Mouse (Mus musculus): ENCODE measurements at regions not wholly inside any gene's neighbourhood (a gene's known extent, or its start where the extent isn't known, plus 50 kb on each side); places are given as distances from the start of the nearest gene placed in this dataset.
"Not testable (repeated sequence)": the region's sequence is repeated elsewhere in the genome, so short reads cannot be mapped to it uniquely, and the experiment has no call there.

DNA sequence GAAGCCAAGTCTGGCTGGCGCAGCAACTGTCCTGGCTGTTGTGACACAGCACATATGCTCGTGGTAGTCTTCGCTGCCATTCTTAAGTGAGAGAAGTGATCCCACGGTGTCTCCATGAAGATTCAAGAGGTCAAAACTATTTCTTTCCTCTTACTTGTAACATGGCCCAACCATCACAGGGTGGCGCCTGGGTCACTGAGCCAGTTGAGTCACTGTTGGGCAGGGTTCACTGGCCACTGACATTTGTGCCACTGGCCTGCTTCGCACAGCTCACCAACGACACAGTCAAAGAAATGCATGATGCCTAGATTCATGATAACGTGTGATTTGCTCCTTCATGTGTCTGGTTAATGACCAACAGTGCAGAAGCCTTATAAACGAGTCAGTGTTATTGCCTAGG, 179.9 kb downstream of the Cdca7 start:
- Histone ChIP-seq H3K27me3 (no peaks in the 10 kb centered on the region), H3K27ac (replicated peaks) (no peak overlapping the region), H3K9me3 (no peaks in the 10 kb centered on the region), H3K36me3 (no peaks in the 10 kb centered on the region), H3K4me1 (replicated peaks) (no peaks in the 10 kb centered on the region), H3K4me3 (no peak overlapping the region), H3K9ac (no peak overlapping the region), H3K4me2 (no peak overlapping the region)
- WGBS, result 77% methylated on average over 9 of the region's 9 CpGs
- no peak for ATAC-seq (ENCODE audit: low FRiP score, low read depth)

DNA sequence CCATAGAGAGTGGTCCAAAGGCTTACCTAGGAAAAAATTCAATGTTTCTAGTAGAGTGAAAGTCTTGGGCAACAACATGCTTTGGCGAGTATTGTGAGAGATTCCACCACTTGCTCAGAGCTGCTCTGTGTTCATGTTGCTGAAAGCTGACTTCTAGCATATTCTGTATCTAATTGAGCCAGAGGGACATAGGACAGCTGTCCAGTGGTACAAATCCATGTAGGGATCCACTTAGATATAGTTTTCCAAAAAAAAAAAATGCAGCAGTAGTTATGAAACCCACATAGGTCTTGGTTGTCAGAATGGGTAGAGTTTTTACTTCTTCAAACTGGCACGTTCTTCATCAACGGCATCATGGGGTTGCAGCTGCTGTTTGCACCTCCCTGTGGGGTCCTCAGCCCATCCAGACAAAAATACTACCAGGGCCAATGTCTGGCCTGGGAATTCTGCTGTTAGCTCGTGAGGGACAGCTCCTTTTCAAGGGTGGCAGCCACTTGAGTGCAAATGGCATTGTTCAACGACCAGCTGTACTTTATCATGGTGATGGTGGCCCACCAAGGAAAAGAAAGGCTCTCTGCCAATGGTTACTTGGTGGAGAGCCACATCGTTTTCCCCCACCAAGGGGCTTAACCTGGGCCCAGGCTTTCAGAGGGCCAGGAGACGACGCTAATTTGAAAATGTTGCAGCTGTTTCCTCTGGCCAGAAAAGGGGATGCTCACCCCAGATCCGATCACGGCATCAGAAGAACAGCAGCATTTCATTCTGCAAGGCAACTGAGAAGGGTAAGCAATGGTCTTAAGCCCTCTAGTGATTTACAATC, 181.4 kb downstream of the Cdca7 start:
- no peaks in the 10 kb centered on the region for H3K9me3 ChIP-seq
- H3K4me3 ChIP-seq, result no peak overlapping the region
- no peaks in the 10 kb centered on the region for H3K4me1 ChIP-seq (replicated peaks)
- H3K27me3 ChIP-seq, result no peaks in the 10 kb centered on the region
- 59% methylated on average over 10 of the region's 10 CpGs for WGBS
- H3K27ac ChIP-seq (replicated peaks), result no peak overlapping the region
- H3K36me3 ChIP-seq, result no peaks in the 10 kb centered on the region
- ATAC-seq (ENCODE audit: low FRiP score, low read depth), result no peak
- H3K4me2 ChIP-seq, result no peak overlapping the region
- no peak overlapping the region for H3K9ac ChIP-seq

DNA sequence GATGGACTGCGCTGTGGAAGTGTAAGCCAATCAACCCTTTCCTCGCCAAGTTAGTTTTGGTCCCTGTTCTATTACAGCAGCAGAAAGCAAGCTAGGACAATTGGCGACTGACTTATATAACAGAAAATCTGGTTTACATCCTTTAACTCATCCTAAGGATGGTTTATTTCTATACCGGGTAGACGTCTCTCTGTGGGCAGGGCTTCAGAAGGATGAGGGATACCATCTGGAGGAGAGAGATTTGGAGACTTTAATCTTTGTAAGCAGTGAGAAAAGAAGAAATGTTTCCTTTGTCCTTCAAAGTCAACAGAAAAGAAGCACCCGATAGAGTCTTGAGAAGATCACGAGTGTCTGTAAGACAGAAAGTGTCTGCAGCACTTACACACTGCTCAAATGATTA, 186.4 kb downstream of the Cdca7 start:
- H3K27ac ChIP-seq (replicated peaks), result no peak overlapping the region
- ATAC-seq (ENCODE audit: low FRiP score, low read depth), result no peak
- H3K36me3 ChIP-seq, result no peaks in the 10 kb centered on the region
- WGBS, result 92% methylated on average over 7 of the region's 7 CpGs
- H3K9ac ChIP-seq, result no peak overlapping the region
- H3K27me3 ChIP-seq, result no peaks in the 10 kb centered on the region
- H3K4me1 ChIP-seq (replicated peaks), result no peaks in the 10 kb centered on the region
- H3K9me3 ChIP-seq, result no peaks in the 10 kb centered on the region
- no peak overlapping the region for H3K4me3 ChIP-seq
- no peak overlapping the region for H3K4me2 ChIP-seq

DNA sequence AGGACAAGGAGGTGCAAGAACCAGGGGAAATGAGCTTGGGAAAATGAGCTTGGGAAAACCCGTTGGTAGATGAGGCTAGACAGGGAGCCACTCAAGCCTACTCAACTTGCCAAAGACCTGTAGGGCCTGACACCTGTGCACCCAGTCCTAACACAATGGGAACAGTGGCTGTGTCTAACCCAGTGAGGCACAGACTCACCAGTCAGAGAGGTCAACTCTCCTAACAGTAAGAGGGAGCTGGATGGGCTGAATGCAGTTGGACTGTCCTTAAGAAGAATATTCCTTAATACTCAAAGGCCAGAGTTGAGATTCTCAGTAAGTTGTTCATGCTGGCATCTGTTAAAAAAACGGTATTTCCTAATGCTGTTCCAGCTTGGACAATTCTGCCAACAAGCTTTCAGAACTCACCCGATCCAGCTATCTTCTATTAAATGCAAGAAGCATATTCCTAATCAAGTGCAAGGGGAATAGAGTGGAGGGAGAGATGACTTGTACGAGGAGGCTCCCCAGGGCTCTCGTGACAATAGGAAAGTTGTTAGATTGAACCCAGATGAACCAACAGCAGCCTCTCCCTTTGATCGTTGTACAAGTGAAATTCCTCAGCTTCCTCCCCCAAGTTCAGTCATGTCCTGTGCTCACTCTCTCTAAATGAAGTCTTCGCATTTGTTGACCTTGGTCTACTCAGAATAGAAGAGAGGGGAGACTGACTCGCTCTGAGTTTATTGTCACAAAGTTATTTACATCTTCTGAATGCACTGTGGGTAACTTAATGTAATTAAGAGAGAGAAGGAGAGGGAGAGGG, 187.2 kb downstream of the Cdca7 start:
- Histone ChIP-seq H3K9ac (no peak overlapping the region), H3K4me2 (no peak overlapping the region), H3K27ac (replicated peaks) (no peak overlapping the region), H3K36me3 (no peaks in the 10 kb centered on the region), H3K27me3 (no peaks in the 10 kb centered on the region), H3K9me3 (no peaks in the 10 kb centered on the region), H3K4me1 (replicated peaks) (no peaks in the 10 kb centered on the region), H3K4me3 (no peak overlapping the region)
- 69% methylated on average over 8 of the region's 8 CpGs for WGBS
- ATAC-seq (ENCODE audit: low FRiP score, low read depth), result no peak

DNA sequence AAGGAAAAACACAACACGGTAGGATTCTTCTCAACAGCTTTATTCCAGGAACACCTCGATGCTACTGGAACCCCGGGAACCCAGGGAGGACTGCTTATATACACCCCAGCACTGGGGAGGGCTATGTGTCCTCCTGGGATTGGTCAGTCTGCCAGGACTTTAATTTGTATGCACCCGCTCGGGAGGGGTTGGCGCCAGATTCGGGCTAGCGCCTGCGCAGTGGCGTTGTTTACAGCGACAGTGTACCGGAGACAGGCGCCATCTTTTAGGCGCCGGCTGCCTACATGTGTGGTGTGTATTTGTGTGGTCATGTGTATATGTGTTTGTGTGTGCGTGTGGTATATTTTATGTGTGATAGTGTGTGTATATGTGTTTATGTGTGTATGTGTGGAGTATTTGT, 191.4 kb downstream of the Cdca7 start:
- ATAC-seq (ENCODE audit: low FRiP score, low read depth); H3K4me1 ChIP-seq (replicated peaks); H3K4me2 ChIP-seq; H3K27ac ChIP-seq (replicated peaks); H3K9me3 ChIP-seq; H3K27me3 ChIP-seq; H3K4me3 ChIP-seq; H3K9ac ChIP-seq; H3K36me3 ChIP-seq: not testable (repeated sequence)
- 97% methylated on average over 16 of the region's 16 CpGs for WGBS

DNA sequence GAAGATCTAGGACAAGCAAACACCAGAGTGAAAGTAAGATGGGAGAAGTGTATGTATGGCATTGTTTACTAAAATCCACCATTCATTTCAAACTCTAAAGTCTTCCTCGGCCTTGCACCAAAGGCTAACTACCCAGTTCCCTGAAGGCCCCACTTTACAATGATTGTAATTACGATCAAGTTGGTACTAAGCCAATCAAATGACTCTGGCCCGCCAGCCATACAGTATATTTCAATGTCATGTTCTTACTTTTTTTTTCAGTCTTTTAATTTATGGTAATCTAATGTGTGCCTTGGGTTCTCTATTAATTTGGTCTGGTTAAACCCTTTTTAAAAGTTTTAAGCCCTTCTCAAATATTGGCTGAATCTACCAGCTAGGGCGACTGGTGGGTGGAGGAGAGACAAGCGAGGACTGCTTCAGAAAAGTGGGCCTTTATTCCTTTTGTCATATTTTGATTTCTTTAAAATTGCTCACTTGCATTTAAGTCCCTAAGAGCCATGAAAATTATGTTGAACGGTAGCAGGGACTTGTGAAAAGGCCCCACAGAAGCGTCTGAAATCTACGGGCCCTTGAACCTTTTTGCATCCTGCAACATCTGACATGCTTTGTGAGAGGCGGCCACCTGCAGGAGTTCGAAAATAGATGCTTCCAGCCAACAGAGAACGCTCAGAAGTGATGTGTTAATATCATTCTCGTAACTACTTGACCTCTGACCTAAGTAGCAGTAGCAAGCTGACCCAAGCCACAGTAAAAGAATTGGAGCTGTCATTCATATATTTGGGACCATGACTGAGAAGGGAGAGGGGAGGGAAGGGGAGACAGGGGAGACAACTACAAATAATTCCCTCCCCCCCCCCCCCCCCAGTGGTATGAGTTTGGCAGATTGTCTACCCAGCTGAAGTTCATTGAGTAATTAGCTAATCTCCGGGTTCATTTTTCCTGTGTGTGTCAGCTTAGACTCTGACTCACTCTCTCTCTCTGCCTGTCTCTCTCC, 197.2 kb downstream of the Cdca7 start:
- H3K4me1 ChIP-seq (replicated peaks), result peaks cover 4% of the 10 kb centered on the region; the same call in 1 of the 2 replicates
- H3K36me3 ChIP-seq, result no peaks in the 10 kb centered on the region
- 24% methylated on average over 13 of the region's 13 CpGs for WGBS
- no peak overlapping the region for H3K9ac ChIP-seq
- H3K27me3 ChIP-seq, result no peaks in the 10 kb centered on the region
- H3K27ac ChIP-seq (replicated peaks), result no peak overlapping the region
- H3K4me2 ChIP-seq, result no peak overlapping the region
- no peak overlapping the region for H3K4me3 ChIP-seq
- no peak for ATAC-seq (ENCODE audit: low FRiP score, low read depth)
- no peaks in the 10 kb centered on the region for H3K9me3 ChIP-seq

DNA sequence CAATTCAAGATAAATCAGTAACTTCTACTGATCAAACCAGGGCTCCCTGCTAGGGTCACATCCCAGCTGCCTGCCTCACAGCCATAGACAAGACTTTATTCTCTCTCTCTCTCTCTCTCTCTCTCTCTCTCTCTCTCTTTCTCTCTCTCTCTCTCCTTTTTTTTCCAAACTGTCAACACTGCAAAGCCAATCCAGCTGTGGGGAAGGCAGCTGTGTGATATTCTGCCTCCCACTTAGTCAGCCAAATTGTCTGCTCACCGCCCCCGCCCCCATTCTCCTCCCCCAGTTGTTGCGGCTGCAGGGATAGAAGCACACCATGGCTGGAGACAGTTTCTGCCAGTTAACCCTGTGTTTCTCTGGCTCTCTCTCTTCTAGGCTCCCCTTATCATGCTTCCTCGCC, 198.3 kb downstream of the Cdca7 start:
- Histone ChIP-seq H3K4me3 (no peak overlapping the region), H3K4me1 (replicated peaks) (peaks cover 4% of the 10 kb centered on the region; the same call in 1 of the 2 replicates), H3K27me3 (no peaks in the 10 kb centered on the region), H3K27ac (replicated peaks) (no peak overlapping the region), H3K9ac (no peak overlapping the region), H3K36me3 (no peaks in the 10 kb centered on the region), H3K4me2 (peak overlapping the region; percentile 21), H3K9me3 (no peaks in the 10 kb centered on the region)
- WGBS, result 13% methylated on average over 4 of the region's 4 CpGs
- no peak for ATAC-seq (ENCODE audit: low FRiP score, low read depth)

DNA sequence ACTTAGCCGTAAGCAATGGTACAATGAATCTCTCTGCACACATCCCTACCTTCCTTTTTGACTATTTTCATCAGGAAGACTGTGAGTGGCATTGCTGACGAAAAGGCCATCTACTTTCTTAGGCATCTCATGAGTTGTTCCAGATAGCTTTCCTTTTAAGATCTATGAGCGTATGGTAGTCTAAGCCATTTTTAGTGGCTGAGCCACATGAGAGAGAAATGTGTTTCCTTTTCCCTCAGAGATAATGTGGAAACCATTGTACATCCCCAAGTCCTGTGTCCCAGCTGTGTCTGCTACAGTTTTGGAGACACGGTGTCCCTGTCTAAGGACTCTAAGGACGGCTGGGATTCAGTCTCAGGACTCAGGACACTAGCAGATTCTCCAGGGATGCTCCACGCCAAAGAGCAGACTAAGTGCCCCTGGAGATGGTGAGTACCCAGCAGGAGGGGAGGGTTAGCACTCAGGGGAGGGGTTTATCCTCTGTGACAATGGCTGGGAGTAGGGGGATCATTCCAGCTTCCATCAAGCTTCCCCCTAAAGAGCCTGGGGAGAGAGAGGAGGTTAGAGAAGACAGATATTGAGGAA, 199.0 kb downstream of the Cdca7 start:
- Histone ChIP-seq H3K27ac (replicated peaks) (no peak overlapping the region), H3K4me1 (replicated peaks) (peaks cover 4% of the 10 kb centered on the region; the same call in 1 of the 2 replicates), H3K9ac (no peak overlapping the region), H3K4me3 (no peak overlapping the region), H3K4me2 (no peak overlapping the region), H3K9me3 (no peaks in the 10 kb centered on the region), H3K36me3 (no peaks in the 10 kb centered on the region), H3K27me3 (no peaks in the 10 kb centered on the region)
- no peak for ATAC-seq (ENCODE audit: low FRiP score, low read depth)
- 65% methylated on average over 6 of the region's 6 CpGs for WGBS

DNA sequence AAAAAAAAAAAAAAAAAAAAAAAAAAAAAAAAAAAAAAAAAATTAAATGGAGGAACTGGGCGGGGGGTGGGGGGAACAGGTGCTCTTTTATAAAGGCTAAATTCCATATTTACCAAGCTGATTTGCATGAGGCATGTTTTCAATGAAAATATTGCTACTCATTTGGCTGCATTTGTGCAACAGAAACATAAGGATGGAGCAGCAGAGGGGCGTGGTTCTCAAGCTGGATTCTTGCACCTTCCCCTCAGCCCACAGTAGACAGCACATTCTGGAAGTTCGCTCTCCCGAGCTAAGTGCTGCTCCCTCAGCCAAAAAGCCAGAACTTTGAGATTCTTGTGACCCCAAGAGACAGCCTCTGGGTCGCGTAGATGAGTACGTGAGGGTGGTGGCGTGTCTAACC, 201.8 kb downstream of the Cdca7 start:
- no peak overlapping the region for H3K4me3 ChIP-seq

DNA sequence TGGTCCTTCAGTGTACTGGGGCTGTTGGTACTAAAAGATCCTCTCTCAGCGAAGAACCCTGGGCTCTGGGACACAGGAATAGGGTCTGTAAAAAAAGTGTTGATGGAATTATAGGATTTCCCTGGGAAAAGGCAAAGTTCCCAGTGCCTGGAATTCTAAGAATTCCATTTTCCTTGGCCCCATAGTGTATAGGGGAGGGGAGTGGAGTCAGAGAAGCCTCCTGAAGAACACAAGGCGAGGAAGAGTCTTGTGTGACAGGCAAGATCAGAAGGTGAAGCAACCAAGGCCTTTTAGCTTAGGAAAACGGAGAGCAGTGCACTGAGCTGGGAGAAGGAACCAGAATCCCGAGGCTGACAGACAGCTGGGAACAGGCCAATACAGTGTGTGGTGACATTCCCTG, 212.1 kb downstream of the Cdca7 start:
- Histone ChIP-seq H3K9ac (no peak overlapping the region), H3K4me1 (replicated peaks) (no peaks in the 10 kb centered on the region), H3K4me2 (no peak overlapping the region), H3K27me3 (no peaks in the 10 kb centered on the region), H3K27ac (replicated peaks) (no peak overlapping the region), H3K4me3 (no peak overlapping the region), H3K36me3 (no peaks in the 10 kb centered on the region), H3K9me3 (0 out of 2 replicates have a peak, but pooled peaks cover 9% of the 10 kb centered on the region)
- no peak for ATAC-seq (ENCODE audit: low FRiP score, low read depth)
- WGBS, result 77% methylated on average over 4 of the region's 4 CpGs

More for the DNA sequence above, 201.8 kb downstream of the Cdca7 start:
- no peak overlapping the region for H3K9ac ChIP-seq
- no peak overlapping the region for H3K27ac ChIP-seq (replicated peaks)
- WGBS, result 88% methylated on average over 8 of the region's 8 CpGs
- H3K36me3 ChIP-seq, result no peaks in the 10 kb centered on the region
- no peaks in the 10 kb centered on the region for H3K27me3 ChIP-seq
- H3K4me1 ChIP-seq (replicated peaks), result peaks cover 4% of the 10 kb centered on the region; the same call in 1 of the 2 replicates
- no peaks in the 10 kb centered on the region for H3K9me3 ChIP-seq
- no peak overlapping the region for H3K4me2 ChIP-seq
- ATAC-seq (ENCODE audit: low FRiP score, low read depth), result no peak

DNA sequence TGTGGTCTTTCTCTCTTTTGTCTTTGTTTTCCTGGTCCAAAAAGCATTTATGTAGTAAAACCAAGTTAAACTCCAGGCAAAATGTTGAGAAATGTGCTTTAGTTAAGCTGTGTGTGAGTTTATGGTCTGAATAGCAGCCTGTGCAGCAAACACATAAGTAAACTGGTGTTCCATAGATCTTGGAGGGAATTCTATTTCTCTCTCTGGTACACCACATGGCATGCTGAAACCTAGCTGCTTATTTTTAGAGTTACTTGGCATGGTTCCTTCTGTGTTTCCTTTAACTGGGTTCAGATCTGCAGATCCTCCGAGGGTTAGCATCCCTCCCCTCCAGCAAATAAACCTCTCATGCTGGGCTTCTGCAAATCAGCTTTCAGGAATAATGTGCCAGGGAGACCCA, 225.1 kb downstream of the Cdca7 start:
- Histone ChIP-seq H3K27ac (replicated peaks) (no peak overlapping the region), H3K36me3 (no peaks in the 10 kb centered on the region), H3K4me1 (replicated peaks) (0 out of 2 replicates have a peak, but pooled peaks cover 5% of the 10 kb centered on the region), H3K9ac (no peak overlapping the region), H3K4me3 (no peak overlapping the region), H3K4me2 (no peak overlapping the region), H3K9me3 (no peaks in the 10 kb centered on the region), H3K27me3 (peaks cover 8% of the 10 kb centered on the region; the same call in 1 of the 2 replicates)
- ATAC-seq (ENCODE audit: low FRiP score, low read depth), result no peak
- WGBS, result 43% methylated on average over 1 of the region's 1 CpGs
